Mouse (Mus musculus) testis, postnatal 10 days (tissue): ENCODE data around the gene Dusp27.

Experiments used
- DNase-seq: peaks from one replicate; pipeline ENCODE4 v3.0.0; 2021; ENCODE audit warnings: low spot score

The Dusp27 gene

GRCm38 (mm10) chr1:166127719-166128118 is at the start of gene Dusp27:
Gene Dusp27 (minus strand): TSS chr1:166127922.
- DNase-seq = no peak

- DNase-seq = no peak
Observed at GRCm38 (mm10) chr1:166173621-166174020, 45.9 kb upstream of the Dusp27 start.

GRCm38 (mm10) chr1:166172992-166173391 is 45.3 kb upstream of the Dusp27 start:
- peak; percentile 22 for DNase-seq

- peak; percentile 19 for DNase-seq
Observed at GRCm38 (mm10) chr1:166170852-166171251, 43.1 kb upstream of the Dusp27 start.

- peak; percentile 23 for DNase-seq
Observed at GRCm38 (mm10) chr1:166169713-166170112, 42.0 kb upstream of the Dusp27 start.

GRCm38 (mm10) chr1:166168017-166168416 is 40.3 kb upstream of the Dusp27 start:
- DNase-seq = no peak

GRCm38 (mm10) chr1:166167405-166167804 is 39.7 kb upstream of the Dusp27 start:
- no peak for DNase-seq

- no peak for DNase-seq
Observed at GRCm38 (mm10) chr1:166165159-166165558, 37.4 kb upstream of the Dusp27 start.

GRCm38 (mm10) chr1:166164580-166164979 is 36.9 kb upstream of the Dusp27 start:
- DNase-seq = no peak

- peak; percentile 89 for DNase-seq
Observed at GRCm38 (mm10) chr1:166160569-166161445, 33.1 kb upstream of the Dusp27 start.

- DNase-seq = no peak
Observed at GRCm38 (mm10) chr1:166160111-166160510, 32.4 kb upstream of the Dusp27 start.

GRCm38 (mm10) chr1:166158664-166159063 is 30.9 kb upstream of the Dusp27 start:
- no peak for DNase-seq

GRCm38 (mm10) chr1:166157712-166158111 is 30.0 kb upstream of the Dusp27 start:
- DNase-seq = no peak

- DNase-seq = peak; percentile 34
Observed at GRCm38 (mm10) chr1:166155113-166155494, 27.4 kb upstream of the Dusp27 start.

- DNase-seq = peak; percentile 85
Observed at GRCm38 (mm10) chr1:166154162-166155112, 26.7 kb upstream of the Dusp27 start.

- peak; percentile 97 for DNase-seq
Observed at GRCm38 (mm10) chr1:166153351-166154120, 25.8 kb upstream of the Dusp27 start.

GRCm38 (mm10) chr1:166152034-166152433 is 24.3 kb upstream of the Dusp27 start:
- no peak for DNase-seq

GRCm38 (mm10) chr1:166151341-166151740 is 23.6 kb upstream of the Dusp27 start:
- no peak for DNase-seq

- DNase-seq = no peak
Observed at GRCm38 (mm10) chr1:166150035-166150434, 22.3 kb upstream of the Dusp27 start.

GRCm38 (mm10) chr1:166149441-166149840 is 21.7 kb upstream of the Dusp27 start:
- no peak for DNase-seq

- no peak for DNase-seq
Observed at GRCm38 (mm10) chr1:166147657-166148056, 19.9 kb upstream of the Dusp27 start.

- no peak for DNase-seq
Observed at GRCm38 (mm10) chr1:166146626-166147025, 18.9 kb upstream of the Dusp27 start.
